ENCODE assay signal across 8 mouse cellular contexts in the genomic region with DNA sequence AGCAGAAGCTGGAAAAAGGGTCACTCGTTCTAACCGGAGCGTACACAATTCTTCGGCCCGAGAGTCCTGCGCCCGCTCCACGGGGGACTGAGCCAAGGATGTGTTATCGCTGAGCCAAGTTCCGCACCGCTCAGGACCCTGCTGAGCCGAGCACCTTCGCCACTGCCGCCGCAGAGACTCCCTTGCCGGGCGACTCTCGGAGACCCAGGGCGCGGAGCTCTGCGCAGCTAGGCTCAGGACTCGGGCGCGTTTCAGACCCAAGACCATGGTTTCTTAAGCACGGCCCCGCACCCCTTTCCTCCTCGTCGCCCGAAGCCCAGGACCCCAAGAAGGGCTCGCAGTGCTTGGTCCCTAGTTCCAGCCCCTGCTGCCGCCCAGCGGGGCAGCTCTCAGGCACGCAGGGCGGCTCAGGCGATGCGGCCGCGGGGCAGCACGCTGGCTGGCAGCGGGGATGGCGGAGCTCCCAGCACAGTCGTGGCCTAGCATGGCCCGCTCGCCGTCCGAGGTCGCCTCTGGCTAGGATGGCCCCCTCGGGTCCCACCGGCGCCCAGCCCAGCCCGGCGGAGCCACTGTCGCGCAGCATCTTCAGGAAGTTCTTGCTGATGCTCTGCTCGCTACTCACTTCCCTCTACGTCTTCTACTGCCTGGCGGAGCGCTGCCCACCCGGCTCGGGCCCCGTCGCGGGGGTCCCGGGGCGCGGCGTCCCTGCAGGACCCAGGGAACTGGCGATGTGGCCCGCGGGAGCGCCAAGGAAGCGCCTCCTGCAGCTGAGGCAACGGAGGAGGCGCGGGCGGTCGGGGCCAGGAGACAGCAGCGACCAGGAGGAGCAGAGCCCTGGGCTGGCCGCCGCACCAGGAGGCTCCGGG. TPM values are rescaled to one million over a fixed set of nuclear protein-coding genes. Genes with fewer than 3 reads are reported as not detected.
DNase-seq lines count a peak whose midpoint lies in the region; ATAC-seq lines count a peak whose summit lies in the region.

No protein-coding gene starts in this region.

- peak overlapping the region; percentile 58 for H3K4me3 ChIP-seq in embryonic facial prominence, embryonic 15.5 days (replicated peaks)
- H3K4me3 ChIP-seq in heart, embryonic 16.5 days (ENCODE audit: low read length) = peak overlapping the region; percentile 59

- H3K27ac ChIP-seq in embryonic facial prominence, embryonic 15.5 days (replicated peaks) = peak overlapping the region; percentile 76
- H3K27ac ChIP-seq in heart, embryonic 16.5 days (ENCODE audit: low read length) = no peak overlapping the region

- peak; percentile 1 to 39 for DNase-seq in urinary bladder, adult 18-20 months (ENCODE audit: low spot score in 2 of 2)
- no peak for DNase-seq in urinary bladder, postnatal 10 days (ENCODE audit: low spot score)
- DNase-seq in kidney, postnatal 10 days = peak; percentile 56
- peak; percentile 36 for DNase-seq in lung, postnatal 10 days
- DNase-seq in retina, embryonic 14.5 days (ENCODE audit: low spot score) = peak; percentile 59

- peaks cover 15% of the 10 kb centered on the region for H3K27me3 ChIP-seq in embryonic facial prominence, embryonic 15.5 days
- H3K27me3 ChIP-seq in heart, embryonic 16.5 days (ENCODE audit: control insufficient read depth, insufficient read depth, low read length) = peaks cover 28% of the 10 kb centered on the region

- ATAC-seq in embryonic facial prominence, embryonic 15.5 days (ENCODE audit: insufficient number of reproducible peaks, low FRiP score, low TSS enrichment, low read depth) = peak; percentile 81
- peak; percentile 67 for ATAC-seq in heart, embryonic 16.5 days (replicated peaks; ENCODE audit: extremely low read depth, insufficient read depth, low FRiP score)
- ATAC-seq in cerebellum, adult (ENCODE audit: insufficient number of reproducible peaks, low FRiP score, low TSS enrichment) = no peak

- no peaks in the 10 kb centered on the region for H3K36me3 ChIP-seq in embryonic facial prominence, embryonic 15.5 days
- no peaks in the 10 kb centered on the region for H3K36me3 ChIP-seq in heart, embryonic 16.5 days (ENCODE audit: control insufficient read depth, insufficient read depth)

- H3K9me3 ChIP-seq in embryonic facial prominence, embryonic 15.5 days (replicated peaks) = no peaks in the 10 kb centered on the region
- H3K9me3 ChIP-seq in heart, embryonic 16.5 days (replicated peaks; ENCODE audit: control insufficient read depth, low read length) = 0 out of 2 replicates have a peak, but pooled peaks cover 4% of the 10 kb centered on the region

- H3K4me2 ChIP-seq in embryonic facial prominence, embryonic 15.5 days (replicated peaks) = peak overlapping the region; percentile 98
- H3K4me2 ChIP-seq in heart, embryonic 16.5 days (ENCODE audit: low read depth, low read length) = peak overlapping the region; percentile 99

- H3K4me1 ChIP-seq in embryonic facial prominence, embryonic 15.5 days = peaks cover 20% of the 10 kb centered on the region
- peaks cover 11% of the 10 kb centered on the region; the same call in 1 of the 2 replicates for H3K4me1 ChIP-seq in heart, embryonic 16.5 days (ENCODE audit: control insufficient read depth, insufficient read depth, low read length)

- peak overlapping the region; percentile 59 for H3K9ac ChIP-seq in embryonic facial prominence, embryonic 15.5 days
- peak overlapping the region; percentile 68 for H3K9ac ChIP-seq in heart, embryonic 16.5 days (ENCODE audit: low read length)

- under 1% methylated on average over 81 of the region's 81 CpGs for WGBS in embryonic facial prominence, embryonic 15.5 days
- under 1% methylated on average over 81 of the region's 81 CpGs for WGBS in heart, embryonic 16.5 days

RNA-seq across cellular contexts. Expression of gene Hs3st3a1, which starts 0.6 kb away (rescaled TPM):
- 1.7 and 1.9 TPM in 2 replicates for polyA plus RNA-seq in embryonic facial prominence, embryonic 15.5 days (2015; fragmentation: Nextera tagmentation; extraction: Ambion mirVana)
- polyA plus RNA-seq in heart, embryonic 16.5 days (2015; fragmentation: Nextera tagmentation; extraction: Ambion mirVana) = 0.11 and 0.25 TPM in 2 replicates

RNA-seq across cellular contexts. Expression of gene F930015N05Rik, which starts 0.7 kb away (rescaled TPM):
- 1.4 and 2.8 TPM in 2 replicates for polyA plus RNA-seq in embryonic facial prominence, embryonic 15.5 days (2015; fragmentation: Nextera tagmentation; extraction: Ambion mirVana)
- polyA plus RNA-seq in heart, embryonic 16.5 days (2015; fragmentation: Nextera tagmentation; extraction: Ambion mirVana) = 0.16 TPM in 1 of 2 replicates, not detected in the other
